Mouse (Mus musculus): ENCODE measurements at regions not wholly inside any gene's neighbourhood (a gene's known extent, or its start where the extent isn't known, plus 50 kb on each side); places are given as distances from the start of the nearest gene placed in this dataset.
"Not testable (repeated sequence)": the region's sequence is repeated elsewhere in the genome, so short reads cannot be mapped to it uniquely, and the experiment has no call there.

GRCm38 (mm10) chr13:57070479-57070878 is 174.7 kb upstream of the Trpc7 start:
- H3K4me1 ChIP-seq (ENCODE audit: control insufficient read depth, insufficient read depth, low read length), result no peaks in the 10 kb centered on the region
- 71% methylated on average over 5 of the region's 5 CpGs for WGBS
- no peak overlapping the region for H3K4me3 ChIP-seq (ENCODE audit: insufficient read depth, low read depth, low read length)
- TF ChIP-seq CTCF (IDR thresholded peaks at IDR 0.05; ENCODE audit: low read depth, low read length) (no peak), POLR2A (IDR thresholded peaks at IDR 0.05; ENCODE audit: extremely low read depth, insufficient read depth, low read length) (no peak)
- H3K27me3 ChIP-seq (ENCODE audit: control insufficient read depth, insufficient read depth, low read length), result no peaks in the 10 kb centered on the region
- no peaks in the 10 kb centered on the region for H3K79me2 ChIP-seq (ENCODE audit: control insufficient read depth, insufficient read depth, low read length)
- DNase-seq (ENCODE audit: extremely low read depth, low read depth, low spot score), result no peak
- H3K36me3 ChIP-seq (ENCODE audit: control insufficient read depth, insufficient read depth, low read length), result no peaks in the 10 kb centered on the region
- no peak overlapping the region for H3K9ac ChIP-seq (ENCODE audit: low read depth, low read length)
- H3K27ac ChIP-seq (replicated peaks; ENCODE audit: insufficient read depth, low read depth, low read length), result no peak overlapping the region

GRCm38 (mm10) chr13:57061656-57062055 is 165.9 kb upstream of the Trpc7 start:
- Histone ChIP-seq H3K4me1 (ENCODE audit: control insufficient read depth, insufficient read depth, low read length) (no peaks in the 10 kb centered on the region), H3K9ac (ENCODE audit: low read depth, low read length) (no peak overlapping the region), H3K27me3 (ENCODE audit: control insufficient read depth, insufficient read depth, low read length) (no peaks in the 10 kb centered on the region), H3K79me2 (ENCODE audit: control insufficient read depth, insufficient read depth, low read length) (no peaks in the 10 kb centered on the region), H3K36me3 (ENCODE audit: control insufficient read depth, insufficient read depth, low read length) (no peaks in the 10 kb centered on the region), H3K4me3 (ENCODE audit: insufficient read depth, low read depth, low read length) (no peak overlapping the region), H3K27ac (replicated peaks; ENCODE audit: insufficient read depth, low read depth, low read length) (no peak overlapping the region)
- DNase-seq (ENCODE audit: extremely low read depth, low read depth, low spot score), result no peak
- 79% methylated on average over 9 of the region's 9 CpGs for WGBS
- TF ChIP-seq POLR2A (IDR thresholded peaks at IDR 0.05; ENCODE audit: extremely low read depth, insufficient read depth, low read length) (no peak), CTCF (IDR thresholded peaks at IDR 0.05; ENCODE audit: low read depth, low read length) (no peak)

GRCm38 (mm10) chr13:57061074-57061473 is 165.3 kb upstream of the Trpc7 start:
- 79% methylated on average over 7 of the region's 7 CpGs for WGBS
- Histone ChIP-seq H3K4me3 (ENCODE audit: insufficient read depth, low read depth, low read length) (no peak overlapping the region), H3K79me2 (ENCODE audit: control insufficient read depth, insufficient read depth, low read length) (no peaks in the 10 kb centered on the region), H3K9ac (ENCODE audit: low read depth, low read length) (no peak overlapping the region), H3K27me3 (ENCODE audit: control insufficient read depth, insufficient read depth, low read length) (no peaks in the 10 kb centered on the region), H3K4me1 (ENCODE audit: control insufficient read depth, insufficient read depth, low read length) (no peaks in the 10 kb centered on the region), H3K27ac (replicated peaks; ENCODE audit: insufficient read depth, low read depth, low read length) (no peak overlapping the region), H3K36me3 (ENCODE audit: control insufficient read depth, insufficient read depth, low read length) (no peaks in the 10 kb centered on the region)
- TF ChIP-seq CTCF (IDR thresholded peaks at IDR 0.05; ENCODE audit: low read depth, low read length) (no peak), POLR2A (IDR thresholded peaks at IDR 0.05; ENCODE audit: extremely low read depth, insufficient read depth, low read length) (no peak)
- DNase-seq (ENCODE audit: extremely low read depth, low read depth, low spot score), result no peak

GRCm38 (mm10) chr13:57056786-57057185 is 161.0 kb upstream of the Trpc7 start:
- H3K27me3 ChIP-seq (ENCODE audit: control insufficient read depth, insufficient read depth, low read length), result no peaks in the 10 kb centered on the region
- no peak overlapping the region for H3K4me3 ChIP-seq (ENCODE audit: insufficient read depth, low read depth, low read length)
- DNase-seq (ENCODE audit: extremely low read depth, low read depth, low spot score), result no peak
- no peak for TF ChIP-seq CTCF (IDR thresholded peaks at IDR 0.05; ENCODE audit: low read depth, low read length)
- no peak for TF ChIP-seq POLR2A (IDR thresholded peaks at IDR 0.05; ENCODE audit: extremely low read depth, insufficient read depth, low read length)
- no peak overlapping the region for H3K9ac ChIP-seq (ENCODE audit: low read depth, low read length)
- no peak overlapping the region for H3K27ac ChIP-seq (replicated peaks; ENCODE audit: insufficient read depth, low read depth, low read length)
- WGBS, result 87% methylated on average over 15 of the region's 15 CpGs
- H3K4me1 ChIP-seq (ENCODE audit: control insufficient read depth, insufficient read depth, low read length), result no peaks in the 10 kb centered on the region
- no peaks in the 10 kb centered on the region for H3K36me3 ChIP-seq (ENCODE audit: control insufficient read depth, insufficient read depth, low read length)
- no peaks in the 10 kb centered on the region for H3K79me2 ChIP-seq (ENCODE audit: control insufficient read depth, insufficient read depth, low read length)

- H3K27ac ChIP-seq (replicated peaks; ENCODE audit: insufficient read depth, low read depth, low read length), result no peak overlapping the region
- no peak overlapping the region for H3K4me3 ChIP-seq (ENCODE audit: insufficient read depth, low read depth, low read length)
- TF ChIP-seq CTCF (IDR thresholded peaks at IDR 0.05; ENCODE audit: low read depth, low read length), result no peak
- no peak for TF ChIP-seq POLR2A (IDR thresholded peaks at IDR 0.05; ENCODE audit: extremely low read depth, insufficient read depth, low read length)
- H3K79me2 ChIP-seq (ENCODE audit: control insufficient read depth, insufficient read depth, low read length), result no peaks in the 10 kb centered on the region
- H3K27me3 ChIP-seq (ENCODE audit: control insufficient read depth, insufficient read depth, low read length), result no peaks in the 10 kb centered on the region
- H3K9ac ChIP-seq (ENCODE audit: low read depth, low read length), result no peak overlapping the region
- no peaks in the 10 kb centered on the region for H3K36me3 ChIP-seq (ENCODE audit: control insufficient read depth, insufficient read depth, low read length)
- 81% methylated on average over 12 of the region's 12 CpGs for WGBS
- no peaks in the 10 kb centered on the region for H3K4me1 ChIP-seq (ENCODE audit: control insufficient read depth, insufficient read depth, low read length)
- no peak for DNase-seq (ENCODE audit: extremely low read depth, low read depth, low spot score)
These were observed 159.8 kb upstream of the Trpc7 start for GRCm38 (mm10) chr13:57055409-57056195.

- no peaks in the 10 kb centered on the region for H3K36me3 ChIP-seq (ENCODE audit: control insufficient read depth, insufficient read depth, low read length)
- H3K9ac ChIP-seq (ENCODE audit: low read depth, low read length), result no peak overlapping the region
- TF ChIP-seq CTCF (IDR thresholded peaks at IDR 0.05; ENCODE audit: low read depth, low read length), result no peak
- no peak for TF ChIP-seq POLR2A (IDR thresholded peaks at IDR 0.05; ENCODE audit: extremely low read depth, insufficient read depth, low read length)
- 60% methylated on average over 4 of the region's 4 CpGs for WGBS
- DNase-seq (ENCODE audit: extremely low read depth, low read depth, low spot score), result no peak
- H3K4me3 ChIP-seq (ENCODE audit: insufficient read depth, low read depth, low read length), result no peak overlapping the region
- no peaks in the 10 kb centered on the region for H3K4me1 ChIP-seq (ENCODE audit: control insufficient read depth, insufficient read depth, low read length)
- no peak overlapping the region for H3K27ac ChIP-seq (replicated peaks; ENCODE audit: insufficient read depth, low read depth, low read length)
- H3K27me3 ChIP-seq (ENCODE audit: control insufficient read depth, insufficient read depth, low read length), result no peaks in the 10 kb centered on the region
- no peaks in the 10 kb centered on the region for H3K79me2 ChIP-seq (ENCODE audit: control insufficient read depth, insufficient read depth, low read length)
These were observed 157.6 kb upstream of the Trpc7 start for GRCm38 (mm10) chr13:57053361-57053760.

GRCm38 (mm10) chr13:57046130-57046529 is 150.3 kb upstream of the Trpc7 start:
- not testable (repeated sequence) for H3K9ac ChIP-seq (ENCODE audit: low read depth, low read length); H3K4me3 ChIP-seq (ENCODE audit: insufficient read depth, low read depth, low read length); H3K4me1 ChIP-seq (ENCODE audit: control insufficient read depth, insufficient read depth, low read length); H3K36me3 ChIP-seq (ENCODE audit: control insufficient read depth, insufficient read depth, low read length); H3K27ac ChIP-seq (replicated peaks; ENCODE audit: insufficient read depth, low read depth, low read length); H3K27me3 ChIP-seq (ENCODE audit: control insufficient read depth, insufficient read depth, low read length); H3K79me2 ChIP-seq (ENCODE audit: control insufficient read depth, insufficient read depth, low read length)
- peak; percentile 31 for DNase-seq (ENCODE audit: extremely low read depth, low read depth, low spot score)
- 9% methylated on average over 9 of the region's 9 CpGs for WGBS

Measured in liver, adult 2 months (tissue).